Mouse (Mus musculus): ENCODE data around the gene Itpk1. TPM values are rescaled to one million over a fixed set of nuclear protein-coding genes. Genes with fewer than 3 reads are reported as not detected.

The Itpk1 gene
- polyA plus RNA-seq, 1 experiment = 32.3 TPM

DNA sequence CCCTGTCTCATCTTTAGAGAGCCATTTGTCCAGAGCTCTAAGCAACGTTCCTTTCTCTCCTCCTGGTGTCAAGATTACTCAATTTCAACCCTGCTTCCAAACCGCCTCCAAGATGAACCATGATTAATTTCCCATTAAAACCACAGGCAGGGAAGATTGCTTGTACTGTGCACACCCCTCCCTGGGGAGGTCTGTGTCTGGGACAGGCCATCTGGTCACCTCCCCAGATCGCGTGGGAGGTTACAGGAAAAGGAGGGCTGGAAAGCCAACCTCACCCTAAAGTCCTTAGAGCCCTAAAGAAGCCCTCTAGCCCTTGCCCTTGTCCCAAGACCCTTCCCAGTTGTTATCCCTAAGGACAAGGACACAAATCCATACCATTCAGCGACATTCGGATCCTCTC is 104.4 kb downstream of the Itpk1 start:
- TF ChIP-seq CTCF (IDR thresholded peaks at IDR 0.05; ENCODE audit: borderline replicate concordance, extremely low read depth, insufficient read depth, insufficient read length) = no peak
- no peak for TF ChIP-seq POLR2A (IDR thresholded peaks at IDR 0.05; ENCODE audit: borderline replicate concordance, extremely low read depth, insufficient read depth, insufficient read length, poor library complexity, severe bottlenecking)
- no peak for DNase-seq (ENCODE audit: low read depth)

DNA sequence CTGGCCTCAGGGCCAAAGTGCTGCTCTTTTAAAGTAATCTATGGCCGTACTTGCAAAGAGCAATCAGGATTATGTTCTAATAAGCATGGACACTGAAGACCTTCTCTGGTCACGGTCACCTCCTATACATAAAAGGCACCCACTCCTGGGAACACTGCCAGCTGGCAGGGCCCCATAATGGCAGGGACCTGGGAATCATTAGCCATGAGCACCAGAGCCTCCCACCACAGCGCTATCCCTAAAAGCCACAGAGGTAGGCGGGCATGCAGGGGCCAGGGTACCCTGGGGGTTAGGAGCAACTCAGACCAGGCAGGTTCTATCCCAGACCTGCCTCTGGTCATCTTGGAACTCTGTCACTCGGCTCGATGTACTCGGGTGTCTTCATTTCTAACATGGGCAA is 104.9 kb downstream of the Itpk1 start:
- no peak for DNase-seq (ENCODE audit: low read depth)
- TF ChIP-seq POLR2A (IDR thresholded peaks at IDR 0.05; ENCODE audit: borderline replicate concordance, extremely low read depth, insufficient read depth, insufficient read length, poor library complexity, severe bottlenecking) (no peak), CTCF (IDR thresholded peaks at IDR 0.05; ENCODE audit: borderline replicate concordance, extremely low read depth, insufficient read depth, insufficient read length) (no peak)

DNA sequence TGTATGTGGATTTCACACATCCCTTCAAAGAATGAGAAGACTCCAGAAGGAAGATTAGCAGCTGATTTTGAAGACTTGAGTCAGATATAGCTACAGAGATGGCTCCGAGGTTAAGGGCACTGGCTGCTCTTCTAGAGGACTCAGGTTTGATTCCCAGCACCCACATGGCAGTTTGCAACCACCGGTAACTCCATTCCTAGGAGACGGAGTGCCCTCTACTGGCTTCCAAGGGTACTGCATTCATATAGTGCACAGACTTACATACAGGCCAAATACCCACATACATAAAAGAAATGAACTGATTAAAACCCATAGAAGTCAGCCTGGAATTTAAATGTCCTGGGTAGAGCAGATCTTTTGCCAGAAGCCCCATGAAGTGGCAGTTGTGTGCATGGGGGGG is 106.2 kb downstream of the Itpk1 start:
- TF ChIP-seq CTCF (IDR thresholded peaks at IDR 0.05; ENCODE audit: borderline replicate concordance, extremely low read depth, insufficient read depth, insufficient read length) = peak; percentile 34; the same call in 1 of the 2 replicates
- no peak for TF ChIP-seq POLR2A (IDR thresholded peaks at IDR 0.05; ENCODE audit: borderline replicate concordance, extremely low read depth, insufficient read depth, insufficient read length, poor library complexity, severe bottlenecking)
- DNase-seq (ENCODE audit: low read depth) = no peak

DNA sequence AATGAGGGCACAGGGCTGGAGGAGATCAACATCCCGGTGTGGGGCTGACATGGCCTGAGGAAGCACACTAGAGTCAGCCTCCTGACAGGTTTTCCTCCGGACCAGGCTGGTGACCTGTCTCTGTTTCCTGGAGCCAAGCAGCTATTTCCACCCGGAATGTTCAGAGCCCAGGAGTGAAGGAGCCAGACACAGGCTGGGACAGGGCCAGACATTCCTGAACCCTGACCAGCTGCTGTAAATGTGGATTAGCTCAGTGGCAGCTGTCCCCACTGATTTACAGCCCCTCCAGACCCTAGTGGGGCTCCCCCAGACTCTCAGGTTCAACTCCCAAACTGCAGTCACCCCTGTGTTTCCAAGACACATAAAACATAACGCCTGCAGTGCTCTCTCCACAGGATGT is 107.3 kb downstream of the Itpk1 start:
- no peak for DNase-seq (ENCODE audit: low read depth)
- TF ChIP-seq POLR2A (IDR thresholded peaks at IDR 0.05; ENCODE audit: borderline replicate concordance, extremely low read depth, insufficient read depth, insufficient read length, poor library complexity, severe bottlenecking) (no peak), CTCF (IDR thresholded peaks at IDR 0.05; ENCODE audit: borderline replicate concordance, extremely low read depth, insufficient read depth, insufficient read length) (no peak)

DNA sequence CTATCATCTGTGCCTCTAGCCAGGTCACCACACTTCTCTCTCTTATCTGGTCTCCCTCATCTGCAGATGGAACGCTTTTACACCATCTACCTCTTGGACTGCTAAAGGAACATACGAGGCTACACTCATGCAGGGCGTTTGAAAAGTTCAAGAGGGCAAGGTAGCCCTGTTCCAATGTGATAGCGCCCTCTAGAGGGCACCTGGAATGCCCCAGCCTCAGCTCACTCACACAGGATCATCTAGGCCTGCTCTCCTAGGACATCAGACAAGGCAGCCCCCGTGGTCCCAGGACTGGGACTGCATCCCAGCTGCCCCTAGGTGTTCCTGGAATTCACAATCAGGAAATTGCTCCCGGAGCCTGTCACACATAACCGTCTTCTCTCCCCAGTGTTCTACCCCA is 108.3 kb downstream of the Itpk1 start:
- no peak for DNase-seq (ENCODE audit: low read depth)
- TF ChIP-seq POLR2A (IDR thresholded peaks at IDR 0.05; ENCODE audit: borderline replicate concordance, extremely low read depth, insufficient read depth, insufficient read length, poor library complexity, severe bottlenecking) (no peak), CTCF (IDR thresholded peaks at IDR 0.05; ENCODE audit: borderline replicate concordance, extremely low read depth, insufficient read depth, insufficient read length) (peak; percentile 34; the same call in 1 of the 2 replicates)

DNA sequence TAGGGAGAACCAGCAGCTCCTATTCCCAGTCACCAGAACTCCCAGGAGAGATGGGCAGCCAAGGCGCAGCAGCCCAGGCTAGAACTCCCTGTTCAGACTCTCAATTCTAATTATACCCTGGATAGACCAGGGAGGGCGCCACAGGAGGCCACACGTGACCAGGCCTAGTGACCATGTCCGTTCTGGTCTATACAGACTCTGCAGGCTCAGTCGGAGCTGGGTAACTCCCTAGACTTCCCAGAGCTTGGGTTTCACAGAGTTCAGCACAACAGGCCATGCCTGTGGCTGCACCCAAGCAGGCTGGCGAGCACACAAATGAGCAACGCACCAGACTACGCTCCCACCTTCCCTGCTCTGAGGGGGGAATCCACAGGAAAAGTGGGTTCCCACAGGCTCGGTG is 110.1 kb downstream of the Itpk1 start:
- TF ChIP-seq CTCF (IDR thresholded peaks at IDR 0.05; ENCODE audit: borderline replicate concordance, extremely low read depth, insufficient read depth, insufficient read length) (no peak), POLR2A (IDR thresholded peaks at IDR 0.05; ENCODE audit: borderline replicate concordance, extremely low read depth, insufficient read depth, insufficient read length, poor library complexity, severe bottlenecking) (no peak)
- no peak for DNase-seq (ENCODE audit: low read depth)

DNA sequence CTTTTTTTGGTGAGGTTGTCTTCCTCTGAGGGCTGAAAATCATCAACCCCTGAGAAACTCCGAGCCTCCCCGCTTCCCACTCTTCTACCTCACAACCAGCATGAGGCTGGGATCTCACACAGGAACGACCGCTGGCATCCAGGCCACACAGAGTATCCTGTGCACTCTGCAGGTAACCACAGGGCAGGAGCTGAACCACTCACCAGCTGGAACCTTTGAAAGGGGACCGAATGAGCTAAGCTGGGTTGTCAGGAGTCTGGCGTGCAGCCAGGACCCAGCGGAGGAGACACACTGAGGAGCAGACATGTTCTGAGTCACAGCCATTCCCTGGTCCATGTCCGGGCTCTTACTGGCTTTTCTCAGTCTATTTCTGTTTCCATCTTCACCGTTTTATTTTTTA is 111.0 kb downstream of the Itpk1 start:
- DNase-seq (ENCODE audit: low read depth) = peak; percentile 80

DNA sequence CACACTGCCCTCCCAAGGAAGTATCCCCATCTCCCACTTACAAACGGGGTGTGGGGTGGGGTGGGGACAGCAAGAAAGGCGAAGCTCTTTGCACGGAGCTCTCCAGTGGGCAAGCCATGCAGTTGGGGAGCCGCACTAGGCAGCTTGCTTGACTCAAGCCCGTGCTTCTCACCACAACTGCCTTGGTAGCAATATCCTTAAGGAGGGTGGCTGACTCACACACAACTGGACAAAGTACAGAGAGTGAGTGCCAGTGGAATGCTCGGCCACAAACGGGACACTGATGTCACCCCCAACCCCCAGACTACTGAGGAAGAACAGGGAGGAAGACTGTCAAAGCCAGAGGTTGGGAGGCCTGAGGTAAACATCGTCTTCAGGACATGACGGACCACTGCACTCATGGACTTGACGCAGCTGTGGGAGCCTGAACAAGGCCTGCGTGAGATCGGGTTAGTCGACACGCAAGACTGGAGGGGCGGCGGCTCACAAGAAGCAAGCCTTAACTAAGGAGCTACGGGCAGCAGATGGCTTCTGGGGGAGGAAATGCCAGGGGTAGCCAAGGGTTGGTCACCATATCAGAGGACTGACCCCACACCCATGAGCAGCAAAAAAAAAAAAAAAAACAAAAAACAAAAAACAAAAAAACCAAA is 113.9 kb downstream of the Itpk1 start:
- TF ChIP-seq POLR2A (IDR thresholded peaks at IDR 0.05; ENCODE audit: borderline replicate concordance, extremely low read depth, insufficient read depth, insufficient read length, poor library complexity, severe bottlenecking) = no peak
- TF ChIP-seq CTCF (IDR thresholded peaks at IDR 0.05; ENCODE audit: borderline replicate concordance, extremely low read depth, insufficient read depth, insufficient read length) = no peak
- no peak for DNase-seq (ENCODE audit: low read depth)

More for the DNA sequence above, 111.0 kb downstream of the Itpk1 start:
- TF ChIP-seq POLR2A (IDR thresholded peaks at IDR 0.05; ENCODE audit: borderline replicate concordance, extremely low read depth, insufficient read depth, insufficient read length, poor library complexity, severe bottlenecking) (no peak), CTCF (IDR thresholded peaks at IDR 0.05; ENCODE audit: borderline replicate concordance, extremely low read depth, insufficient read depth, insufficient read length) (no peak)

DNA sequence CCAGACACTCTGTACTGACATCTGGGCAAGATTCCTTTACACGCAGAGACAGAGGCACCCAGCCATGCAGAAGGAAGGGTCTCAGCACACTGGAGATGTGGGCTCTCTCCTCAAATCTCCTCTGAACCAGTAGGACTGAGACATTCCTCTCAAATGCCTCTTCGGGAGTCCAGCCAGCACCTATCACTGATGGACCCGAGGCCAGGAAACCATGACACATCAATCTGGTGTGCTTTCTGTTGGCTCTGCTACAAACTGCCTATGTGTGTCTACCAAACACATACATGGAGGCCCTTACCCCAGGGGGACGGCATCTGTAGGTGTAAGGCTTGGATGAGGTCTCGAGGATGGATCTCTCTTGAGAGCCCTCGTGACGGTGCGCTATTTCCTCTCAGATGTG is 117.6 kb downstream of the Itpk1 start:
- no peak for DNase-seq (ENCODE audit: low read depth)
- TF ChIP-seq CTCF (IDR thresholded peaks at IDR 0.05; ENCODE audit: borderline replicate concordance, extremely low read depth, insufficient read depth, insufficient read length) (no peak), POLR2A (IDR thresholded peaks at IDR 0.05; ENCODE audit: borderline replicate concordance, extremely low read depth, insufficient read depth, insufficient read length, poor library complexity, severe bottlenecking) (no peak)

DNA sequence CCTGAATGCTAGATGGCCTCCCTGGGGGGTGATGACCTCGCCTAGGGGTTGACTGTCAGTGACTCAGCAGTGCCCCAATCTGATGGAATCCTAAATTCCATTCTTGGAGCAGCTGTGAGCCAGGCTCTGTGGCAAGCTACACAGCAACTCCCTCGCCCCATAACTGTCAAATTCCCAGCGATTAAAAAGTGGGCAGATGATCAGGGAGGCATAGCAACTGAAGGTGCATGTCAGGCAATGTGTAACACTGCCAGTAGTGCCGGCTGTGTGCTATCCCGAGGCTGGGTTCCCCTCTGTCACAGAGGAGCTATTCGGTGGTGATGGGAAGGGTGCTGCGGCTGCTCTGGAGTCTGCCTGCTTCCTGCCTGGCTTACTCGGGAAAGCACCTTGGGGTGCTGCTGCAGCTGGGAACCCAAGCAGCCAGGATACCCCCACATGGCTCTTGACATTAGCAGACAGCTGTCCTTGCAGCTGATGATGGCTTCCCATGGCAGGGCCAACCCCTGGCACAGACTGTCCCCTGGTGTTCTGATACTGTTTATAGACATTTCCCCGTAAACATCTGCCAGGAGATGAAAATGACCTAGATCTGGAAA is 118.3 kb downstream of the Itpk1 start:
- DNase-seq (ENCODE audit: low read depth) = peak; percentile 44
- TF ChIP-seq POLR2A (IDR thresholded peaks at IDR 0.05; ENCODE audit: borderline replicate concordance, extremely low read depth, insufficient read depth, insufficient read length, poor library complexity, severe bottlenecking) = no peak
- no peak for TF ChIP-seq CTCF (IDR thresholded peaks at IDR 0.05; ENCODE audit: borderline replicate concordance, extremely low read depth, insufficient read depth, insufficient read length)

DNA sequence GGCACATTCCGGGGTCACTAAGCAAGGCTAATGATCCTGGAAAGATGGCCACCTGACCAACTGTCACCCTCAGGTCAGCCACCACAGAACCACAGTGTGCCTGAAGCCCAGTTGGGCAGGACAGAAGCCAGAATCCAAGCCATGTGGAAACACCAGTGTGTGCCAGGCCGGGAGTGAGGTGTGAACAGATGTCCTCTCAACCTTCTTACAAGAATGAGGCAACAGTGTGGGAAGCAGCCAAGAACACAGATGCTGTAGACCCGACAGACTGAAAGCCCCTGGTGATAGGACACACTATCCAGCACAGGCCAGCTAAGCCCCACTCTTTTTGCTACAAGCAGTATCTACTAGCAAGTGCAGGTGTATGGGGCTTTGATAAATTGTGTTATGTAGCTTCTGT is 119.3 kb downstream of the Itpk1 start:
- peak; percentile 89 for DNase-seq (ENCODE audit: low read depth)
- TF ChIP-seq CTCF (IDR thresholded peaks at IDR 0.05; ENCODE audit: borderline replicate concordance, extremely low read depth, insufficient read depth, insufficient read length) (no peak), POLR2A (IDR thresholded peaks at IDR 0.05; ENCODE audit: borderline replicate concordance, extremely low read depth, insufficient read depth, insufficient read length, poor library complexity, severe bottlenecking) (no peak)

DNA sequence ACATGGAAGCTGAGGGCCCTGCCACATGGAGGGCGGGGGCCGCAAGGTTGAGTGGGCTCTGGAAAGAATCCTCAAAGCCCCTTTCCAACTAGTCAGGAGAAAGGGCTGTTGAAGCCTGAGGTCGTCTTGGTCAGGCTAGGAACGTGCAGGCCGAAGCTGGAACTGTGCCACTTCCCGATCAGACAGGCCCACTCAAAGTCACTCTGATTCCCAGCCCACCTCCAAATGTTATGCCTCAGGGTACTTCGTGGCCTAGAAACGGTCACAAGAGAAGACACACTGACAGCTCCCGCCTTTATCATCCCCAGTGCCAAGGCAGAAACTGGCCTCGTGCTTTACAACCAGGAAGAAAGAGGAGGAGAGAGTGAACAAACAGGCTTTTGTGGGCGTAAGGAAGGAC is 122.3 kb downstream of the Itpk1 start:
- DNase-seq (ENCODE audit: low read depth) = no peak
- no peak for TF ChIP-seq POLR2A (IDR thresholded peaks at IDR 0.05; ENCODE audit: borderline replicate concordance, extremely low read depth, insufficient read depth, insufficient read length, poor library complexity, severe bottlenecking)
- TF ChIP-seq CTCF (IDR thresholded peaks at IDR 0.05; ENCODE audit: borderline replicate concordance, extremely low read depth, insufficient read depth, insufficient read length) = no peak
